Mouse (Mus musculus) liver, embryonic 13.5 days (tissue): Measurements from ENCODE around the gene Prkce. TPM values are rescaled to one million over a fixed set of nuclear protein-coding genes. Genes with fewer than 3 reads are reported as not detected.
A peak's percentile ranks its signal among the peaks of the same experiment; 100 is the strongest.

Source experiments
- ATAC-seq: fragments of 200-750 bp; cut with Nextera tagmentation; 2 replicates; pipeline ENCODE4 v1.8.0; 2017; ENCODE audit warnings: low read depth, mild to moderate bottlenecking, moderate number of reproducible peaks, moderate library complexity
- DNase-seq: peaks from one replicate; pipeline ENCODE4 v3.0.0; 2022
- H3K27ac ChIP-seq: fragments of 300-500 bp; sonication (generic); 2 replicates; pipeline ENCODE4 v1.5.1; 2015; ENCODE audit warnings: moderate library complexity, mild to moderate bottlenecking, inconsistent platforms
- H3K27me3 ChIP-seq: fragments of 300-500 bp; sonication (generic); 2 replicates; pipeline ENCODE4 v1.6.1; 2015; ENCODE audit warnings: mild to moderate bottlenecking, inconsistent platforms
- H3K36me3 ChIP-seq: fragments of 300-500 bp; sonication (generic); 2 replicates; pipeline ENCODE4 v1.6.1; 2015; ENCODE audit warnings: mild to moderate bottlenecking, inconsistent platforms
- H3K4me1 ChIP-seq: fragments of 300-500 bp; sonication (generic); replicated peaks from 2 replicates; pipeline ENCODE4 v1.6.1; 2015; ENCODE audit warnings: inconsistent platforms
- H3K4me2 ChIP-seq: fragments of 300-500 bp; sonication (generic); 2 replicates; pipeline ENCODE4 v1.6.1; 2015; ENCODE audit warnings: inconsistent platforms, mild to moderate bottlenecking, moderate library complexity
- H3K4me3 ChIP-seq: fragments of 300-500 bp; sonication (generic); replicated peaks from 2 replicates; pipeline ENCODE4 v1.5.1; 2015; ENCODE audit warnings: mild to moderate bottlenecking, inconsistent platforms
- H3K9ac ChIP-seq: fragments of 300-500 bp; sonication (generic); 2 replicates; pipeline ENCODE4 v1.6.1; 2015; ENCODE audit warnings: mild to moderate bottlenecking, inconsistent platforms
- H3K9me3 ChIP-seq: fragments of 300-500 bp; sonication (generic); replicated peaks from 2 replicates; pipeline ENCODE4 v1.6.1; 2016; ENCODE audit warnings: inconsistent platforms
- WGBS: fragments of 180-500 bp; shearing (Covaris S2); methylation state at CpG from one replicate; pipeline ENCODE4 v1.1.7; 2015; ENCODE audit not compliant: insufficient replicate concordance; 5-methylcytosine and 5-hydroxymethylcytosine counted together
- polyA plus RNA-seq: library from polyadenylated mRNA; unstranded; fragments of >200 nt; fragmentation: Nextera tagmentation; extraction: Ambion mirVana; gene quantifications from 2 replicates; pipeline ENCODE4 v1.2.1, GENCODE M21; 2015

The Prkce gene
- polyA plus RNA-seq, 1 experiment from 2014 or later, result 0.90 TPM

DNA sequence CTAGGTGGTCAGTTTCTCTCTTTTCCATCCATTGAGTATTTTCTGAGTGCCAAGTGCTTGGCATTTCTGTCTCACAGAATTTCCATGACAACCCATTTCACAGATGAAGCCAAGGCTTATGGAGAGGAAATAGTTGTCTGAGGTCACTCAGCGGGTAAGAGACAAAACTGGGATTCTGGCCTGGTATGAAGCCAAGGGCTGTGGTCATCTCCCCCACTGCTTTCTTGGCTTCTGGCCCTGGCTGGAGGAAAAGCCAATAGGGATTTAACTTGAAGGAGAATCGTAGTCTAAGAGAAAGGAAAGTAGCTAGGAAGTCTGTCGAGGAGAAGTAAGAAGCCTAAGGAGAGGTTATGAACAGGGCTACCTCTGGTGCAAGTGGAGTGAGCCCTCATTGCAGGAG lies 182.7 kb downstream of the Prkce start:
- Histone ChIP-seq H3K4me1 (peaks cover 7% of the 10 kb centered on the region; the same call in 1 of the 2 replicates), H3K9me3 (no peaks in the 10 kb centered on the region), H3K27ac (no peak overlapping the region), H3K4me2 (no peak overlapping the region), H3K9ac (no peak overlapping the region), H3K36me3 (no peaks in the 10 kb centered on the region), H3K4me3 (no peak overlapping the region), H3K27me3 (no peaks in the 10 kb centered on the region)
- WGBS, result 55% methylated on average over 3 of the region's 3 CpGs
- ATAC-seq (no peak), DNase-seq (no peak)

GRCm38 (mm10) chr17:86350791-86351261 lies 183.2 kb downstream of the Prkce start:
- ATAC-seq (no peak), DNase-seq (no peak)
- no peaks in the 10 kb centered on the region for H3K27me3 ChIP-seq
- peaks cover 7% of the 10 kb centered on the region; the same call in 1 of the 2 replicates for H3K4me1 ChIP-seq
- WGBS, result 62% methylated on average over 12 of the region's 12 CpGs
- H3K36me3 ChIP-seq, result no peaks in the 10 kb centered on the region
- no peak overlapping the region for H3K4me2 ChIP-seq
- no peak overlapping the region for H3K4me3 ChIP-seq
- no peaks in the 10 kb centered on the region for H3K9me3 ChIP-seq
- H3K9ac ChIP-seq, result no peak overlapping the region
- H3K27ac ChIP-seq, result peak overlapping the region; percentile 13; the same call in 1 of the 2 replicates

- WGBS, result 63% methylated on average over 4 of the region's 4 CpGs
- Histone ChIP-seq H3K27ac (no peak overlapping the region; the same call in 1 of the 2 replicates), H3K27me3 (no peaks in the 10 kb centered on the region), H3K36me3 (no peaks in the 10 kb centered on the region), H3K4me3 (no peak overlapping the region), H3K9me3 (no peaks in the 10 kb centered on the region), H3K9ac (no peak overlapping the region), H3K4me2 (no peak overlapping the region), H3K4me1 (peaks cover 7% of the 10 kb centered on the region; the same call in 1 of the 2 replicates)
- DNase-seq (no peak), ATAC-seq (no peak)
Measured at GRCm38 (mm10) chr17:86351282-86351681, 183.7 kb downstream of the Prkce start.

DNA sequence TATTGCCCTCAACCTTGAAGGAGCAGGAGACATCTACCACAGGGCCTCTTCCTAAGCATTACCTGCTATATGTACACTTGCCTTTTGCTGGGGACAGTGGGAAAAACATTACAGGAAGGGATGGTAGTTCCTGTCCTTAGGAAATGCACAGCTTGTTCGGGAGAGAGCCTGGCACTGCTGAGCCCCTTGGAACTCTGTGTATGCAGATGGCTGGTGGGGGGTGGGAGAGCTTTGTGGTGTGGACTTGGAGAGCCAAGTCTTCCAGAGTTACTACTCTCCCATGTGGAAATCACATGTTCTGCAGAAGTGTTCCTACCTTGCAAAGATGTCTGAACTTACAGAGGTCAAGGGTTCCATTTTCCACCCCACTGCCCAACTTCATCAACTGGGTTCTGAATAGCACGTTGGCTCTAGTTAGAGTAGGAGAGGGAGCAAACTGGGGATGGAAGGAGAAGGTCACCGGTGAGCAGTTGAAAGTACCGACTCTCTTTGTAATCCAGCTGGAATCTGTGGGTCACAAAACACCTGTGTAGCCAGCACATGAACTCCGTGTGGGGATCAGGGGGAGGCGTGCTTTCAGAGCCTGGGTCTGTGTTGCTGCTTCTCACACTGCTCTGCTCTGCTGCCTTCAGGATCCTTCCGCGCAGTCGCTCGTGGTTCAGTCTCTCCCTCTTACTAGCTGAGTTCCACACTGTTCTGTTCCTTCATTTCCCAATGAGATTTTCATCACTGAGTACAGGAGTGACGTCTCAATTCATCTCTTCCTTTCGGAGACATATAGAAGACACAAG lies 184.9 kb downstream of the Prkce start:
- no peak for ATAC-seq
- H3K4me3 ChIP-seq, result no peak overlapping the region
- no peak overlapping the region for H3K27ac ChIP-seq
- DNase-seq, result no peak
- H3K9me3 ChIP-seq, result no peaks in the 10 kb centered on the region
- H3K4me1 ChIP-seq, result peaks cover 7% of the 10 kb centered on the region; the same call in 1 of the 2 replicates
- H3K27me3 ChIP-seq, result no peaks in the 10 kb centered on the region
- H3K9ac ChIP-seq, result no peak overlapping the region
- H3K36me3 ChIP-seq, result no peaks in the 10 kb centered on the region
- no peak overlapping the region for H3K4me2 ChIP-seq
- 72% methylated on average over 12 of the region's 12 CpGs for WGBS

- Histone ChIP-seq H3K4me1 (peaks cover 7% of the 10 kb centered on the region; the same call in 1 of the 2 replicates), H3K27me3 (no peaks in the 10 kb centered on the region)
Measured at GRCm38 (mm10) chr17:86353679-86354078, 186.1 kb downstream of the Prkce start.

GRCm38 (mm10) chr17:86354101-86354500 lies 186.5 kb downstream of the Prkce start:
- no peak for ATAC-seq
- no peaks in the 10 kb centered on the region for H3K36me3 ChIP-seq
- peaks cover 7% of the 10 kb centered on the region; the same call in 1 of the 2 replicates for H3K4me1 ChIP-seq
- no peak overlapping the region for H3K4me3 ChIP-seq
- 47% methylated on average over 4 of the region's 4 CpGs for WGBS
- no peaks in the 10 kb centered on the region for H3K9me3 ChIP-seq
- H3K27me3 ChIP-seq, result no peaks in the 10 kb centered on the region
- no peak for DNase-seq
- H3K9ac ChIP-seq, result no peak overlapping the region
- H3K27ac ChIP-seq, result no peak overlapping the region
- no peak overlapping the region for H3K4me2 ChIP-seq

More at GRCm38 (mm10) chr17:86353679-86354078, 186.1 kb downstream of the Prkce start:
- H3K36me3 ChIP-seq, result no peaks in the 10 kb centered on the region
- DNase-seq (no peak), ATAC-seq (no peak)
- 14% methylated on average over 4 of the region's 4 CpGs for WGBS
- no peak overlapping the region for H3K4me2 ChIP-seq
- H3K27ac ChIP-seq, result no peak overlapping the region
- no peak overlapping the region for H3K4me3 ChIP-seq
- H3K9me3 ChIP-seq, result no peaks in the 10 kb centered on the region
- no peak overlapping the region for H3K9ac ChIP-seq

GRCm38 (mm10) chr17:86354896-86355295 lies 187.3 kb downstream of the Prkce start:
- H3K4me3 ChIP-seq, result no peak overlapping the region
- H3K4me1 ChIP-seq, result peaks cover 7% of the 10 kb centered on the region; the same call in 1 of the 2 replicates
- WGBS, result 53% methylated on average over 3 of the region's 3 CpGs

GRCm38 (mm10) chr17:86355318-86355717 lies 187.7 kb downstream of the Prkce start:
- Histone ChIP-seq H3K36me3 (no peaks in the 10 kb centered on the region), H3K9ac (no peak overlapping the region), H3K4me3 (no peak overlapping the region), H3K4me1 (peaks cover 7% of the 10 kb centered on the region; the same call in 1 of the 2 replicates), H3K27ac (no peak overlapping the region), H3K4me2 (no peak overlapping the region), H3K27me3 (no peaks in the 10 kb centered on the region), H3K9me3 (no peaks in the 10 kb centered on the region)
- DNase-seq (no peak), ATAC-seq (no peak)
- WGBS, result 75% methylated on average over 2 of the region's 2 CpGs

More at GRCm38 (mm10) chr17:86354896-86355295, 187.3 kb downstream of the Prkce start:
- no peak overlapping the region for H3K27ac ChIP-seq
- ATAC-seq, result no peak
- DNase-seq, result no peak
- no peaks in the 10 kb centered on the region for H3K36me3 ChIP-seq
- no peak overlapping the region for H3K9ac ChIP-seq
- no peaks in the 10 kb centered on the region for H3K9me3 ChIP-seq
- no peak overlapping the region for H3K4me2 ChIP-seq
- no peaks in the 10 kb centered on the region for H3K27me3 ChIP-seq

DNA sequence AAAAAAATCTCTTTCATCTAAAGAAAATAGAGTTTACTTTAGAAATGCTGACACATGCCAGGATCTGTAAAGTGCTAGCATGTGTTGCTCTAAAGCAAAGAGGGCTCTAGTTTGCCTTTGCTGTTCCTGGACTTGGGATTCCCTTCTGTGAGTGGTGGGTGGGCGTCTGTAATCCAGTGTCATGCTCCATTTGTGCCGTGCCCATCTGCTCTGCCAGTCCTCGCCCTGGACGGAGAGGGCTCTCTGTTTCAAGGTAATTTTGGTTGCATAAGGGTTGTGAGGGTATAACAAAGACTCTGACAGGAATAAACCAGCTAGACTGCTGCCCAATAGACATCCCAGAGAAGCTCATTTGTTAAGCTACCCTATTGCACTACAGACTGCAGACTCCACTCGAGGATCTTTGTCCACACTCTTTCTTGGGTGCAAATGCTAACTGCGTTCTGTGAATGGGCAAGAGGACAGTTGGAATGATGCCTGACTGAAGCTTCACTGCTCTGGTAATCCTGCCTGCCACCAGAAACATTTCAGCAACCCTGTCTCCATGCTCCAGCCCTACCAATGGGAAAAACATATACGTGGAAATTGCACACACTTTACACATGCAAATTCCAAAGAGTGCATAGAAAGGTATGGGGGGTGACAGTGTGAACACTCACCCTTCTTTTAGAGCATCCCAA lies 188.3 kb downstream of the Prkce start:
- Histone ChIP-seq H3K4me3 (no peak overlapping the region), H3K36me3 (no peaks in the 10 kb centered on the region), H3K27ac (no peak overlapping the region), H3K9me3 (no peaks in the 10 kb centered on the region), H3K9ac (no peak overlapping the region), H3K4me1 (peaks cover 7% of the 10 kb centered on the region; the same call in 1 of the 2 replicates), H3K4me2 (no peak overlapping the region), H3K27me3 (no peaks in the 10 kb centered on the region)
- ATAC-seq (no peak), DNase-seq (no peak)
- WGBS, result 70% methylated on average over 7 of the region's 7 CpGs

DNA sequence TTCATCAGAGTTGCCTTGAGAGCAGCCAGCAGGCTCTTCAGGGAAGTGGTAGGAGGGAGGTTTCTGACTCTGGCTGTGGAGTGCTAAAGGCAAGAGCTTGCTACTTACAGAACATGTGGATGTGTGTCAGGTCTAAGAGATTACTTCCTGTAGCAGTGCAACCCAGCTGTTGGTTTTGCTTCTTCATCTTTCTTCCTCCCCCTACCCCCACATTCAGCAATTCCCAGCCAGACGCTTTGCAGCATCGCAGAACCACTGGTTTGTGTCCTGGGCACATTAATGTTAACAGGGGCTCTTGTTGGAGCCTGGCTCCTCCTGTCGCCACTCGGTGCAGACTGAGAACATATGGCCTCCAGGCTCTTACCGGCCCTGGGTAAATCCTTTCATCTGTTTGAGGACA lies 190.8 kb downstream of the Prkce start:
- H3K27ac ChIP-seq, result no peak overlapping the region
- DNase-seq (no peak), ATAC-seq (no peak)
- no peaks in the 10 kb centered on the region for H3K27me3 ChIP-seq
- no peaks in the 10 kb centered on the region for H3K9me3 ChIP-seq
- H3K4me3 ChIP-seq, result no peak overlapping the region
- no peaks in the 10 kb centered on the region for H3K36me3 ChIP-seq
- H3K4me2 ChIP-seq, result no peak overlapping the region
- WGBS, result 45% methylated on average over 5 of the region's 5 CpGs
- H3K9ac ChIP-seq, result no peak overlapping the region
- 0 out of 2 replicates have a peak, but pooled peaks cover 7% of the 10 kb centered on the region for H3K4me1 ChIP-seq

- H3K4me3 ChIP-seq, result no peak overlapping the region
- no peak for ATAC-seq
- H3K4me2 ChIP-seq, result no peak overlapping the region
- no peak overlapping the region for H3K9ac ChIP-seq
- H3K36me3 ChIP-seq, result no peaks in the 10 kb centered on the region
- WGBS, result 57% methylated on average over 4 of the region's 4 CpGs
- DNase-seq, result no peak
- H3K4me1 ChIP-seq, result 0 out of 2 replicates have a peak, but pooled peaks cover 7% of the 10 kb centered on the region
- no peaks in the 10 kb centered on the region for H3K9me3 ChIP-seq
- no peaks in the 10 kb centered on the region for H3K27me3 ChIP-seq
- H3K27ac ChIP-seq, result no peak overlapping the region
Measured at GRCm38 (mm10) chr17:86358847-86359246, 191.3 kb downstream of the Prkce start.
